Mouse (Mus musculus): Measurements from ENCODE around the gene Cep295nl. TPM values are rescaled to one million over a fixed set of nuclear protein-coding genes. Genes with fewer than 3 reads are reported as not detected.
A peak's percentile ranks its signal among the peaks of the same experiment; 100 is the strongest.
"Not testable (repeated sequence)": the region's sequence is repeated elsewhere in the genome, so short reads cannot be mapped to it uniquely, and the experiment has no call there.

The Cep295nl gene
- polyA plus RNA-seq (2016; fragmentation: Nextera tagmentation; extraction: Ambion mirVana) = 0.61 and 1.1 TPM in 2 replicates

DNA sequence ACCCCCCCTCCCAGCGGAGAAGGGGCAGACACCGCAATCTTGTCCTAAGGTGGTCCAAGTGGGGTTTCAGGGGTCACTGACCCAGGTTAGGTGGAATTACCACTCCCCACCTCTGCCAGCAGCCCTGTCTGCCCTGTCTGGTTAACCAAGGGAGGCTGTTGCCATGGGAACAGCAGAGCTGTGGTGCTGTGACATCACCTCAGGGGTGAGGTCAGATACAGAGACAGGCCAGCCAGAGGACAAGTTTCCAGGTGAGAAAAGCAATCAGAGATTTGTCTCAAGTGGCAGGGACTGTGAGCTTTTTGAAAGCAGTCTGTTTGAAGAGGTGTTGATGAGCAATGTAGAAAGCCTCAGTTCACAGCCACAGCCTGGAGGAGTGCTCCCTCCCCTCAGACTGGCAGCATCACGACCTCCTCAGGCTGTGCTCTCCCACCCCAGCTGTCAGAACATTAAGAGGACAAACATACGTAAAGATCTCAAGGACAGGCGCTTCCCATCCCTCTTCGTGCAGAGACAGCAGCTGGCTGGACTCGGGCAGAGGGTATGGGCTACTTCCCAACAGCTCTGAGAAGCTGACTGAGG lies at the start of gene Cep295nl:
Gene Cep295nl, minus strand, starts transcription at position 101 of the 582 bp plus-strand sequence.
- peaks cover 17% of the 10 kb centered on the region; the same call in 1 of the 2 replicates for H3K36me3 ChIP-seq

DNA sequence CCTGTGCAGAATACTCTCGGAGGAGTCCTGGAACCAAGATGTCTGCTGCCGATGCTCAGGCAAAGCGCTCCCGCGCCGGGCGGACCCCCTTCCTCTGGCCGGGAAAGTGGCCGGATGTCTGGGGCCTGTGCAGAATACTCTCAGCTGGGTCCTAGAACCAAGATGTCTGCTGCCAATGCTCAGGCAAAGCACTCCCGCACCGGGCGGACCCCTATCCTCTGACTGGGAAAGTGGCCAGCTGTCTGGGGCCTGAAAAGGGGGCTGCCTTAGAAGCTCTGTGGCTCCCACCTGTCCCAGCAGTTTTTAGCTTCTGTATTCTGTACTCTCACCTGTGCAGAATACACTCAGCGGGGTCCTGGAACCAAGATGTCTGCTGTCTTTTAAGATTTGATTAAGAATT lies 45.5 kb upstream of the Cep295nl start:
- not testable (repeated sequence) for H3K36me3 ChIP-seq; H3K9me3 ChIP-seq (replicated peaks); H3K27me3 ChIP-seq (ENCODE audit: low read depth, poor library complexity, severe bottlenecking); H3K4me1 ChIP-seq; H3K27ac ChIP-seq; DNase-seq (ENCODE audit: low spot score); H3K4me3 ChIP-seq
- 94% methylated on average over 13 of the region's 13 CpGs for WGBS

More for the DNA sequence above, at the start of gene Cep295nl:
- Histone ChIP-seq H3K9me3 (replicated peaks) (no peaks in the 10 kb centered on the region), H3K27me3 (ENCODE audit: low read depth, poor library complexity, severe bottlenecking) (no peaks in the 10 kb centered on the region), H3K27ac (peak within 1 kb of the TSS; percentile 28; the same call in 1 of the 2 replicates), H3K4me3 (no peak within 1 kb of the TSS), H3K4me1 (peaks cover 40% of the 10 kb centered on the region)
- WGBS = 32% methylated on average over 7 of the region's 7 CpGs
- peak; percentile 51 for DNase-seq (ENCODE audit: low spot score)

DNA sequence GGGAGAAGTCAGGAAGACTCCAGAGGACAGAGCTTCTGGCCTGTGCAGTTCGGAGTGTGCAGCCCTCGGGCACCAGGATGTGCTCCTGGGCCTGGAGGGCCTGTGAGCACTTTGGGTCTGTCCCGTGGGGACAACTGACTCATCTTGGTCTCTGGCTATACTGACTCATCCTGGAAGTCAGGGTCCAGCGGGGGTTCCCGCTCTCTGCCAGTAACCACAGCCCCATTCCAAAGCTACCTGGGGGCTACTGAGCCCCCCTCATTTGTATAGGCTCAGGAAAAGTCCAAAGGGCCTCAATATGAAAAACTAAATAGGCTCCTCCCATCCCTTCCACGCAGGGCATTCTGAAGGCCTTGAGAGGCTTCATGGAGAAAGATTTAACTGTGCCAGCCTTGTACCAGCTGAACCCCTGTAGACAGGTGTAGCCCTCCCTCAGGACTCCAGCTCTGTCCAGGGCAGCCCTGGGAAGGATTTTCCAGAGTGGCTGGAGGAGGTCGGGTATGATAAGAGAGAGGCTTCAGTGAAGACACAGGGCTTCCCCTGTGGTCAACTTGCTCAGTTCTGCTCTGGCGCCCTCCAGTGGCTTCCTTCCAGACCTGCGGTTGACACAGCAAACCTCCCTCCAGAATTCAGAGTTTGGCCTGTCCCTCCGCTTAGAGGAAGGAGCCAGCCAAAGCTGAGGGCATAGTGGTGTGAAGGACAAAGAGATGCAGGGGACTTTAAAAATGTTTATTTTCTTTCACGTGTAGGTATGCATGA lies 37.1 kb upstream of the Cep295nl start:
- Histone ChIP-seq H3K27ac (peak overlapping the region; percentile 4; the same call in 1 of the 2 replicates), H3K27me3 (ENCODE audit: low read depth, poor library complexity, severe bottlenecking) (no peaks in the 10 kb centered on the region), H3K36me3 (no peaks in the 10 kb centered on the region), H3K4me3 (no peak overlapping the region), H3K4me1 (peaks cover 27% of the 10 kb centered on the region), H3K9me3 (replicated peaks) (no peaks in the 10 kb centered on the region)
- peak; percentile 91 for DNase-seq (ENCODE audit: low spot score)
- 43% methylated on average over 11 of the region's 11 CpGs for WGBS

DNA sequence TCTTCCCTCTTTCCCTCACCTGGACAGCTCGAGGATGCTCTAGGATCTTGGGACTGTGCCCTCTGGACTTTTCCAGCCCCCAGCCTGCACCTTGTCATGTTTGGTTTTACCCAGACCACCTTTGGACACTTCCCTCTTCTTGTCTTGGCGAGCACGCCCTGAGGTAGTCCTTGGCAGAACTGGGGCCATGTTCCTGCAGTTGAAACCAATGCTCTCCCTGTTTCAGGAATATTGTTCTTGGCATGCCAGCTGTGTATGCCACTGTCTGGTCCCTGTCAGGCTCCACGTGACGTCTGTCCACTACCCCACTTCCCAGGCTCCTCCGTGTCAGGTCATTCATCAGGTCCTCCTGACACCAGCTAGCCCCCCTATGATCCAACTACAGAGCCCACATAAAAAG lies 36.4 kb upstream of the Cep295nl start:
- WGBS = 85% methylated on average over 6 of the region's 6 CpGs
- Histone ChIP-seq H3K27me3 (ENCODE audit: low read depth, poor library complexity, severe bottlenecking) (no peaks in the 10 kb centered on the region), H3K27ac (no peak overlapping the region), H3K36me3 (no peaks in the 10 kb centered on the region), H3K4me3 (no peak overlapping the region), H3K9me3 (replicated peaks) (no peaks in the 10 kb centered on the region), H3K4me1 (peaks cover 31% of the 10 kb centered on the region)
- DNase-seq (ENCODE audit: low spot score) = no peak

DNA sequence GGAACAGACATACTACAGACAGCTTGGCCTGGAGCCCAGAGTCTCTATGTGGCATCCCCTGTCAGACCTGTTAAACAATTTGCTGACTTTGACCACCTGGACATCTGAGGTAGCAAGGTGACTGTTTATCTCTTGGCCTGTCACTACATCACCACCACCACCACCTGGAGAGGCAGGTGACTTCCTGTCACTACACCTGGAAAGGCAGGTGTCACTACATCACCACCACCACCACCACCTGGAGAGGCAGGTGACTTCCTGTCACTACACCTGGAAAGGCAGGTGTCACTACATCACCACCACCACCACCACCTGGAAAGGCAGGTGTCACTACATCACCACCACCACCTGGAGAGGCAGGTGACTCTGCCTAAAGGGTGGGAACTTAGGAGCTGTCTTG lies 34.0 kb upstream of the Cep295nl start:
- not testable (repeated sequence) for DNase-seq (ENCODE audit: low spot score); H3K27me3 ChIP-seq (ENCODE audit: low read depth, poor library complexity, severe bottlenecking); H3K36me3 ChIP-seq; H3K27ac ChIP-seq; H3K9me3 ChIP-seq (replicated peaks); H3K4me3 ChIP-seq
- H3K4me1 ChIP-seq = peaks cover 44% of the 10 kb centered on the region

DNA sequence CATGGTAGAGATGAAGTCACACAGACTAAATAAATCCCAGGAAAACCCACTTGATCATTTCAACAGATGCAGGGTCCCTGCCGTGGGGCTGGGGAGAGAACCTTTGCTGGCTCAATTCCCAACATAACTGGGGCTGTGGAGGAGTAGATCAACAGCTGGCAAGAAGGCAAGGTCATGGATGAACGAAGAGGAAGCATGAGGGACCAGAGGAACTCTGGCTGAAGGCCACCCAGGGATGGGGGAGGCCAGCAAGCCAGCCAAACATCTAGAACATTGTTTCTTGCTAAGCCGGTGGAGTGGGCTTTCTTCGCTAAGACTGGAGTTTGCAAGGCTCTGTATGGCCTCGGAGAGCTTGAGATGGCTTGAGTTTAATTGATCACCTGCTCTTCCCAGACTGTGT lies 33.6 kb upstream of the Cep295nl start:
- H3K4me1 ChIP-seq = peaks cover 46% of the 10 kb centered on the region
- H3K27ac ChIP-seq = peak overlapping the region; percentile 50
- DNase-seq (ENCODE audit: low spot score) = no peak
- H3K9me3 ChIP-seq (replicated peaks) = no peaks in the 10 kb centered on the region
- WGBS = 89% methylated on average over 5 of the region's 5 CpGs
- no peaks in the 10 kb centered on the region for H3K36me3 ChIP-seq
- no peaks in the 10 kb centered on the region for H3K27me3 ChIP-seq (ENCODE audit: low read depth, poor library complexity, severe bottlenecking)
- H3K4me3 ChIP-seq = no peak overlapping the region; the same call in 1 of the 2 replicates

DNA sequence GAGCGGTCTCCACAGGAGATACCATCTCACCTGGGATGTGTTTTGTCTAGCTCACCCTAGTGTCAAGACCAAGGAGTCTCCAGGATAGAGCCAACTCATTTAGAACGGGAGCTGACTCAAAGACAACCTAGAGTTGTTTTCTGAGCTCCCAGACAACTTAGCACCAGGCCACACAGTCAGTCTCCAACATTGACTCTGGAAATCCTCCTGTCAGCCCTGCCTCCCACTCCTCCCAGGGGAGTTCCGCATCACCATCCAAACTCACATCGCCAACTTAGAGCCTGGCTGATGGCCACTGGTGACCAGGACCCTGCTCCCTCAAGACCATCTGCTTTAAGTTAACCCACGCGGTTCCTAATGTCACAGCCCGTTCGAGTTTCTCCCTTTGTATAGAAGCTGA lies 33.2 kb upstream of the Cep295nl start:
- Histone ChIP-seq H3K27me3 (ENCODE audit: low read depth, poor library complexity, severe bottlenecking) (no peaks in the 10 kb centered on the region), H3K4me1 (peaks cover 46% of the 10 kb centered on the region), H3K36me3 (no peaks in the 10 kb centered on the region), H3K4me3 (no peak overlapping the region), H3K9me3 (replicated peaks) (no peaks in the 10 kb centered on the region), H3K27ac (peak overlapping the region; percentile 4; the same call in 1 of the 2 replicates)
- 80% methylated on average over 8 of the region's 8 CpGs for WGBS
- no peak for DNase-seq (ENCODE audit: low spot score)

DNA sequence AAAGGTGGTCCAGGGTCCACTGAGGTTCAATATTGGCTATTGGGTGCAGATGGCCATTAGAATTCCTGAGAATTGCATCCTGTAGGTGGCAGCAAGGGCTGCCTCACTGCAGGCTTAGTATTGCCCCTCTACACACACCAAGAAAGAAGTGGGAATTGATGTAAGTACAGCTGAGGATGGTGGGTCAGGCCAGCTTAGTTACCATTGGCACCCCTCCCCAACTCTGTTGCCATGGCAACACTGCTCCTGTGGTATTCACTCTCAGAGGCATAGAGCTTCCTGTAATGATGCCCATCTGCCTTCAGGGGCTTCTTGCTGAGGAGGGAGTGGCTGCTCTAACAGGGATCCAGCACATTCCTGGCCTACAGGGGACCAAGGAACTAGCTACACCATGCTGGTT lies 32.7 kb upstream of the Cep295nl start:
- Histone ChIP-seq H3K9me3 (replicated peaks) (no peaks in the 10 kb centered on the region), H3K36me3 (no peaks in the 10 kb centered on the region), H3K4me1 (peaks cover 44% of the 10 kb centered on the region), H3K27ac (0 out of 2 replicates have a peak overlapping the region, but pooled peaks have one; percentile 4), H3K27me3 (ENCODE audit: low read depth, poor library complexity, severe bottlenecking) (no peaks in the 10 kb centered on the region), H3K4me3 (no peak overlapping the region)
- no peak for DNase-seq (ENCODE audit: low spot score)

DNA sequence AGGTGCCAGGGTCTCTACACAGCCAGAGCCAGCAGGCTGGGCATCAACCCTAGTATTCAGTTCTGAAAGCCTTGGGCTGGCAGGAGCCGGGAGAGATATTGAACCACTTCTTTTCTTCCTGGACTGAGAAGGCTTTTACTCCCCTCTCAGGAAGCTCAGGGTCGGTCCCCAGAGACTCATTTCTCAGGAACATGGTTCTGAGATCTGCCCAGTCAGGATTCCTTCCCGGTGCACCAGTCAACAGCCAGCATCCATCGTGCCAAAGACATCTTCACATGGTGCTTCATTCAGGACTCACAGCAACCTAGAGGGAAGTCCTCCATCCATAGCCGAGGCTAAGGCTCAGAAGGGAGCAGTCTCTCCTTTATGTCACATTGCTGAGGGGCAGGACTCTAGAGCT lies 32.2 kb upstream of the Cep295nl start:
- Histone ChIP-seq H3K9me3 (replicated peaks) (no peaks in the 10 kb centered on the region), H3K36me3 (no peaks in the 10 kb centered on the region), H3K4me1 (peaks cover 39% of the 10 kb centered on the region), H3K4me3 (no peak overlapping the region), H3K27me3 (ENCODE audit: low read depth, poor library complexity, severe bottlenecking) (no peaks in the 10 kb centered on the region), H3K27ac (peak overlapping the region; percentile 10; the same call in 1 of the 2 replicates)
- WGBS = 76% methylated on average over 5 of the region's 5 CpGs
- no peak for DNase-seq (ENCODE audit: low spot score)

DNA sequence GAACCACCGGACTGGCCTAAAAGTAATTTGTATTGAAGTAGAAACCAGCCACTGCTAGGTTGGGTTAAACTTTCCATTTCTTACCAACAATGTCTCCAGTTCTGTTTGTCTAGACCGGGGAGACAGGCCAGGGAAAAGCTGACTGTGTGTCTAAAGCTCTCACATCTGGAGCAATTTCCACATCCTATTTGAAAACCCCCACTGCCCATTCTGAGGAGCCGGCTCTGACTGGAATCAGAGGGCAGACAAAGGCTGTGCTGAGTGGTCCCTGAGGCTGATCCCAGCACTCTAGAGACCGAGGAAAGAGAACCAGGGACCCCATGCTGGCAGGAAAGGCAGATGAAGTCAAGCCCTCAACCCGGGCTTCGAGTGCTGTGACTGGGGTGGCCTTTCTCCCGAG lies 30.3 kb upstream of the Cep295nl start:
- Histone ChIP-seq H3K27me3 (ENCODE audit: low read depth, poor library complexity, severe bottlenecking) (no peaks in the 10 kb centered on the region), H3K27ac (peak overlapping the region; percentile 68), H3K4me3 (no peak overlapping the region), H3K36me3 (no peaks in the 10 kb centered on the region), H3K9me3 (replicated peaks) (no peaks in the 10 kb centered on the region), H3K4me1 (peaks cover 40% of the 10 kb centered on the region)
- WGBS = 70% methylated on average over 7 of the region's 7 CpGs
- no peak for DNase-seq (ENCODE audit: low spot score)

DNA sequence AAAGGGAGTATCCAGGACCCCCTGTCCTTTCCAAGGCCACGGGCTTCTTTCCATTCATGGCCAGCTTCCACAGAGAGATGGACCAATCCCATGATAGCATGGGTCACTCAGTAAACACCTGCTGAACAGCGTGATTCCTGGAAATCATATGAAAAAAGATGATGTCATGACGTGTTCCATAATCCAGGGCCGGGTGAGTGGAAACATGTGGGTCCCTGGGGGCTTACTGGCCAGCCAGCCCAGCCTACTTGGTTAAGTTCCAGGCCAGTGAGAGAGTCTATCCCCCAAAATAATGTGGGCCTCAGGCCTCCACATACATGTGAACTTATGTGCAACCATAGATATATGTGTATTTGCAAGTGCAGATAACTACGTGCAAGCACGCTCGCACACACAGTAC lies 29.6 kb upstream of the Cep295nl start:
- peaks cover 44% of the 10 kb centered on the region for H3K4me1 ChIP-seq
- H3K27me3 ChIP-seq (ENCODE audit: low read depth, poor library complexity, severe bottlenecking) = no peaks in the 10 kb centered on the region
- no peak for DNase-seq (ENCODE audit: low spot score)
- no peak overlapping the region for H3K27ac ChIP-seq
- no peaks in the 10 kb centered on the region for H3K9me3 ChIP-seq (replicated peaks)
- H3K36me3 ChIP-seq = no peaks in the 10 kb centered on the region
- H3K4me3 ChIP-seq = no peak overlapping the region
- 93% methylated on average over 7 of the region's 7 CpGs for WGBS

DNA sequence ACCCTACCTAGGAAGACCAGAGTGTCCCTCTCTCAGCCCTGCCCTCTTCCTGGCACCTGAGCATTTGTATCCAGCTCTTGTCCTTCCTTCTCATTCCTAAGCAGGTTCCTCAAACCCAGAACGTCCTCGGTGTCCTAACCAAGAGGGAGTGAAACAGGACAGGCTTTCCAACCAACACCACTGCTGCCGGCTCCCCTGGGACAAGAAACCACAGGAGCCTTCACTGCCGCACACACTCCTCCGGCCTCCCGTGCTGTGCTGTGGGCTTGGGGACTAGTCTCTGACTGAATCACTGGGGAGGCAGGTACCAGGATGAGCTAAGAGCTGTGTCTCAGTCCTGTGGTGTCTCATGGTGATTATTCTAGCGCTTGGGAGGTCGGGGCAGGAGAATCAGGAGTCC lies 27.4 kb upstream of the Cep295nl start:
- Histone ChIP-seq H3K27ac (peak overlapping the region; percentile 2; the same call in 1 of the 2 replicates), H3K4me1 (peaks cover 52% of the 10 kb centered on the region), H3K9me3 (replicated peaks) (no peaks in the 10 kb centered on the region), H3K36me3 (no peaks in the 10 kb centered on the region), H3K4me3 (no peak overlapping the region), H3K27me3 (ENCODE audit: low read depth, poor library complexity, severe bottlenecking) (no peaks in the 10 kb centered on the region)
- DNase-seq (ENCODE audit: low spot score) = no peak
- WGBS = 80% methylated on average over 8 of the region's 8 CpGs

DNA sequence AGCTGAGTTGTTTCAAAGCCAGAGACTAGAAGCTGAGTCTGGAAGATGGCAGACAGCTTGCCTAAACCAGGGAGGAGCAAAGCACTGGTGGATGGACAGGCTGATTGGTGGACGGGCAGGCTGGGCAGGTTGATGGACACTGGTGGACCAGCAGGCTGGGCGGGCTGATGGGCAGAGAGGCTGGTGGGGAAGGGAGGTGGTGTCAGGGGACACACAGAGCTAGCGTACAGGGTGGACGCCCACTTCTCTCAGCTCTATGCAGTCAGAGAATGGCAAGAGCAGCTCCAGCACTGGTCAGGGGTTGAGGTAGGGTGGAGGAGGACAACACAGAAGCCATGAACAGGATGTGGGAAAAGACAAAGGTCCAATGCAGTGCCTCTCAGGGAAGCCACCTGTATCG lies 27.0 kb upstream of the Cep295nl start:
- H3K4me1 ChIP-seq = peaks cover 52% of the 10 kb centered on the region
- no peaks in the 10 kb centered on the region for H3K9me3 ChIP-seq (replicated peaks)
- H3K36me3 ChIP-seq = no peaks in the 10 kb centered on the region
- DNase-seq (ENCODE audit: low spot score) = no peak
- no peak overlapping the region for H3K4me3 ChIP-seq
- H3K27ac ChIP-seq = peak overlapping the region; percentile 2; the same call in 1 of the 2 replicates
- no peaks in the 10 kb centered on the region for H3K27me3 ChIP-seq (ENCODE audit: low read depth, poor library complexity, severe bottlenecking)
- 87% methylated on average over 5 of the region's 5 CpGs for WGBS

All from limb, embryonic 10.5 days (tissue).